Mouse (Mus musculus) embryonic fibroblast, embryonic 13.5 days (primary cell): ENCODE data around the gene Olfr845.

Experiments
- CTCF ChIP-seq: IDR thresholded peaks from 2 replicates; pipeline ENCODE4 v1.5.1; 2011; ENCODE audit warnings: mild to moderate bottlenecking, control low read depth, low read length, moderate library complexity, borderline replicate concordance; ENCODE audit not compliant: insufficient read depth
- POLR2A ChIP-seq: IDR thresholded peaks from 2 replicates; pipeline ENCODE4 v1.6.1; 2011; ENCODE audit warnings: low read depth, mild to moderate bottlenecking, control low read depth, low read length, moderate library complexity

DNA sequence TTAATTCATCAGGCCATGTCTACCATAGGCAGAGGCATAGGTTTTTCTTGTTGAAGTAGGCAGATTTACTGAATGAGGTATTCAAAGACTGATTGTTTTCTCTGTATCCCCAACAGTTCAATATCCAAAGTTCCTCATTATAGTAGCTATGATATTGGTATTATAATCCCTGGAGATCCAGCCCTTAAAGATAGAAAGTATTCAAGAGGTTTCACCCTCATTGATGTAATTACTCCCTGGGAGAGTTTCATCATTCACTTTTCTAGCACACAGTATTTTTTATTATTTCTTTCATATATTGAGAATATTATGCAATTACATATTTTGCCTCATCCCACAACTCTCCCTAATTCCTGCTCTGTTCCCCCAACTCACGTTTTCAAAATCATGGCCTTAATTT is 42.3 kb downstream of the Olfr845 start, which contains the start of gene Olfr847:
- TF ChIP-seq POLR2A (no peak), CTCF (no peak)
